Mouse (Mus musculus): ENCODE data around the gene Ly86. TPM values are rescaled to one million over a fixed set of nuclear protein-coding genes. Genes with fewer than 3 reads are reported as not detected.
A peak's percentile ranks its signal among the peaks of the same experiment; 100 is the strongest.

Gene Ly86
- polyA plus RNA-seq, 1 experiment from 2014 or later: 11.9 TPM

DNA sequence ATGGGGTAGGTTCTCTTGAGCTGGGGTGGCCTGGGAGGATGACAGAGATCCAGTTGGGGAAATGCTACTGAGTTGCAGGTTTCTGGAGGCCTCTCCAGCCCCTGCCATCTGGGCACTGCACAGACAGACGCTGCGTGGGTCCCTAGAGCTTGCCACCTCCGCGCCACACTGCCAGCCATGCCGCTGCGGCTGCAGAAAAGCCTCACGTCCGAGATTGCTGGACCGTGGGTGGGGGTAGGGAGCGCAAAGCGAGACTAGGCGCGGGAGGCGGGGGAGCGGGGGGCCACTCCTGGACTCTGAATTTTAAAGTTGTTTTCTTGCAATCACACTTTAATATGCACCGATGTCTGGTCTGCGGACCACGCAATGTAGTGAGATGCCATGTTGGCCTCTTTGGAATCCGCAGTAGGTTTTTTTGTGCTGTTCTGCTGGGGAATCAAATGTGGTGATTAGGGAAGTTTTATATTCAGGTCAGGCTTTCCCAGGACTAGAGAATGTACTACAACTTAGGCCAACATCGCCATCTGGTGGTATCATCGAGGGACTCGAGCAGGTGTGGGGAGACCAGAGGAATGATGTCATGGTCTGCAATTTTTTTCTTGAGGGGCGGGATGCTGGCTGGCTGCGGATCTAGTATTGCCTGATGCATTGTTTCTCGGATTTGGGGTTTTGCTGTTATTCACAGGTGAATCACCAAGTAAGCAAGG lies 32.6 kb upstream of the Ly86 start:
- DNase-seq (ENCODE audit: low spot score): peak; percentile 94
- no peaks in the 10 kb centered on the region for H3K9me3 ChIP-seq (ENCODE audit: control insufficient read depth, low read length)
- H3K4me1 ChIP-seq (replicated peaks; ENCODE audit: control insufficient read depth, insufficient read depth, low read length): no peaks in the 10 kb centered on the region
- H3K4me3 ChIP-seq (ENCODE audit: low read depth, low read length): peak overlapping the region; percentile 28
- H3K4me2 ChIP-seq (ENCODE audit: low read length): peak overlapping the region; percentile 56
- H3K27me3 ChIP-seq (replicated peaks; ENCODE audit: control insufficient read depth, insufficient read depth, low read length): peaks cover 3% of the 10 kb centered on the region; the same call in 1 of the 2 replicates
- H3K9ac ChIP-seq (ENCODE audit: low read length): peak overlapping the region; percentile 29
- no peak overlapping the region for H3K27ac ChIP-seq (ENCODE audit: low read depth)
- peak; percentile 95 for ATAC-seq (replicated peaks; ENCODE audit: low FRiP score, low TSS enrichment, low read depth)
- H3K36me3 ChIP-seq (ENCODE audit: control insufficient read depth, insufficient read depth, low read length): no peaks in the 10 kb centered on the region
- WGBS: 3% methylated on average over 25 of the region's 25 CpGs

DNA sequence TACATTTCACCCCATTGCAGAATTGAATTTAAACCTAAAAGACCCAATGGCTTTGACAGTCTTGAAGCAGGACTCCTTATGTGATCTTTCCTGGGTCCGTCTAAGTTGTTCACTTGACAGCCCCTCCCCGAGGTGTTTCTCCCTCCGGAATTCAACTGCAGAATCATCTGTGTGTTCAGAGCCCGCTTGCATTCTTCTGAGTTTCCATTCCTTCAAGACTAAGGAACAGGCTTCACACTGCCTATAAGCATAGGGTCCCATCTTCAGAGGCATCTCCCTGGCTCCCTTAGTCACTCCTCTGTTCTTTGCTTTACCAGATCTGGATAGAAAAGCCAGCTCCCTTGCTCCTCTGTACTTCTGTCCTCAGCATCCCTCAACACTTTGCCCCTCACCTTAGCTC lies 32.1 kb upstream of the Ly86 start:
- no peak overlapping the region for H3K9ac ChIP-seq (ENCODE audit: low read length)
- no peak overlapping the region for H3K4me2 ChIP-seq (ENCODE audit: low read length)
- H3K9me3 ChIP-seq (ENCODE audit: control insufficient read depth, low read length): no peaks in the 10 kb centered on the region
- H3K4me3 ChIP-seq (ENCODE audit: low read depth, low read length): no peak overlapping the region
- H3K27ac ChIP-seq (ENCODE audit: low read depth): no peak overlapping the region
- no peaks in the 10 kb centered on the region for H3K36me3 ChIP-seq (ENCODE audit: control insufficient read depth, insufficient read depth, low read length)
- H3K27me3 ChIP-seq (replicated peaks; ENCODE audit: control insufficient read depth, insufficient read depth, low read length): peaks cover 3% of the 10 kb centered on the region; the same call in 1 of the 2 replicates
- WGBS: 22% methylated on average over 4 of the region's 4 CpGs
- DNase-seq (ENCODE audit: low spot score) (no peak), ATAC-seq (replicated peaks; ENCODE audit: low FRiP score, low TSS enrichment, low read depth) (no peak)
- H3K4me1 ChIP-seq (replicated peaks; ENCODE audit: control insufficient read depth, insufficient read depth, low read length): no peaks in the 10 kb centered on the region

GRCm38 (mm10) chr13:37325504-37325903 lies 19.5 kb upstream of the Ly86 start:
- Histone ChIP-seq H3K9ac (ENCODE audit: low read length) (no peak overlapping the region), H3K36me3 (ENCODE audit: control insufficient read depth, insufficient read depth, low read length) (no peaks in the 10 kb centered on the region), H3K4me1 (replicated peaks; ENCODE audit: control insufficient read depth, insufficient read depth, low read length) (no peaks in the 10 kb centered on the region), H3K4me2 (ENCODE audit: low read length) (no peak overlapping the region), H3K9me3 (ENCODE audit: control insufficient read depth, low read length) (no peaks in the 10 kb centered on the region), H3K27me3 (replicated peaks; ENCODE audit: control insufficient read depth, insufficient read depth, low read length) (no peaks in the 10 kb centered on the region), H3K4me3 (ENCODE audit: low read depth, low read length) (no peak overlapping the region), H3K27ac (ENCODE audit: low read depth) (no peak overlapping the region)
- ATAC-seq (replicated peaks; ENCODE audit: low FRiP score, low TSS enrichment, low read depth) (no peak), DNase-seq (ENCODE audit: low spot score) (peak; percentile 56)
- 89% methylated on average over 3 of the region's 3 CpGs for WGBS

- no peak overlapping the region for H3K27ac ChIP-seq (ENCODE audit: low read depth)
- H3K4me1 ChIP-seq (replicated peaks; ENCODE audit: control insufficient read depth, insufficient read depth, low read length): no peaks in the 10 kb centered on the region
- no peaks in the 10 kb centered on the region for H3K36me3 ChIP-seq (ENCODE audit: control insufficient read depth, insufficient read depth, low read length)
- H3K27me3 ChIP-seq (replicated peaks; ENCODE audit: control insufficient read depth, insufficient read depth, low read length): no peaks in the 10 kb centered on the region
- ATAC-seq (replicated peaks; ENCODE audit: low FRiP score, low TSS enrichment, low read depth) (no peak), DNase-seq (ENCODE audit: low spot score) (no peak)
- no peak overlapping the region for H3K9ac ChIP-seq (ENCODE audit: low read length)
- H3K9me3 ChIP-seq (ENCODE audit: control insufficient read depth, low read length): no peaks in the 10 kb centered on the region
- H3K4me3 ChIP-seq (ENCODE audit: low read depth, low read length): no peak overlapping the region
- no peak overlapping the region for H3K4me2 ChIP-seq (ENCODE audit: low read length)
- WGBS: 75% methylated on average over 8 of the region's 8 CpGs
Measured at GRCm38 (mm10) chr13:37329747-37330146, 15.3 kb upstream of the Ly86 start.

DNA sequence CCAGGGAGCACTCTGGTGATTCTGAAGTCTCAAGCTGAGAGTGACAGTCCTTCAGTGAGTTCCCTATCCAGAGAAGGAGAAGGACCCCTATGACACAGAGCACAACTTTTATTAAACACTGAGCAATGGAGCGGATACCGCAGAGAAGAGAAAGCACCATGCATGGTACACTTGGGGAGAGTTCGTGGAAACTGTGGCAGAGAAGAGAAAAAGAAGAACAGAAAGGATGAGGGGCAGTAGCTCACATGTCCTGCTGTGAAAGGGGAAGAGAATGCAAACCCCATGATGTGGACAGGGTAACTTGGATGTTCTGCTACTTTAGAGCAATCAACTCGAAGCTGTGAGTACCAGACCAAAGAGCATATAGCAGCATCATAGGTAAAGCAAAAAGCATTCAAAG lies 14.0 kb upstream of the Ly86 start:
- H3K9me3 ChIP-seq (ENCODE audit: control insufficient read depth, low read length): no peaks in the 10 kb centered on the region
- no peaks in the 10 kb centered on the region for H3K4me1 ChIP-seq (replicated peaks; ENCODE audit: control insufficient read depth, insufficient read depth, low read length)
- no peak overlapping the region for H3K4me2 ChIP-seq (ENCODE audit: low read length)
- WGBS: 90% methylated on average over 4 of the region's 4 CpGs
- no peak for DNase-seq (ENCODE audit: low spot score)
- H3K4me3 ChIP-seq (ENCODE audit: low read depth, low read length): no peak overlapping the region
- H3K9ac ChIP-seq (ENCODE audit: low read length): no peak overlapping the region
- H3K27me3 ChIP-seq (replicated peaks; ENCODE audit: control insufficient read depth, insufficient read depth, low read length): no peaks in the 10 kb centered on the region
- H3K36me3 ChIP-seq (ENCODE audit: control insufficient read depth, insufficient read depth, low read length): no peaks in the 10 kb centered on the region
- ATAC-seq (replicated peaks; ENCODE audit: low FRiP score, low TSS enrichment, low read depth): no peak
- no peak overlapping the region for H3K27ac ChIP-seq (ENCODE audit: low read depth)

GRCm38 (mm10) chr13:37332779-37333543 lies 12.0 kb upstream of the Ly86 start:
- 73% methylated on average over 4 of the region's 4 CpGs for WGBS
- DNase-seq (ENCODE audit: low spot score) (peak; percentile 38), ATAC-seq (replicated peaks; ENCODE audit: low FRiP score, low TSS enrichment, low read depth) (no peak)
- Histone ChIP-seq H3K4me1 (replicated peaks; ENCODE audit: control insufficient read depth, insufficient read depth, low read length) (no peaks in the 10 kb centered on the region), H3K9ac (ENCODE audit: low read length) (no peak overlapping the region), H3K27me3 (replicated peaks; ENCODE audit: control insufficient read depth, insufficient read depth, low read length) (no peaks in the 10 kb centered on the region), H3K36me3 (ENCODE audit: control insufficient read depth, insufficient read depth, low read length) (no peaks in the 10 kb centered on the region), H3K9me3 (ENCODE audit: control insufficient read depth, low read length) (no peaks in the 10 kb centered on the region), H3K27ac (ENCODE audit: low read depth) (no peak overlapping the region), H3K4me2 (ENCODE audit: low read length) (no peak overlapping the region), H3K4me3 (ENCODE audit: low read depth, low read length) (no peak overlapping the region)

DNA sequence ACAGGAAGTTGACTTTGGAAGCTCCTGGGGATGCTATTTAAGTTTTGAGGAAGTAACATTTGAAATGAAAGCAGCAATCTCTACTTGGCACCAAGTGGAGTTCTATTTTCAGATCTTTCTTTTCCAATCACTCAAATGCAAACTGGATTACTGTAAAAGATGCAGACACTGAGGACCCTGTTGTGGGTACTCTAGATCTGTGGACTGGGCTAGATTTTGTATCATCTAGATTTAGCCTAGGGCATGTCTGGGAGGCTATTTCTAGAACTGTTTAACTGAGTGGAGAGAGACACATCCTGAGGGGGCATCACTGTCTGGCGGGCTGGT lies 11.5 kb upstream of the Ly86 start:
- Histone ChIP-seq H3K4me3 (ENCODE audit: low read depth, low read length) (no peak overlapping the region), H3K9me3 (ENCODE audit: control insufficient read depth, low read length) (no peaks in the 10 kb centered on the region), H3K27me3 (replicated peaks; ENCODE audit: control insufficient read depth, insufficient read depth, low read length) (no peaks in the 10 kb centered on the region), H3K9ac (ENCODE audit: low read length) (no peak overlapping the region), H3K36me3 (ENCODE audit: control insufficient read depth, insufficient read depth, low read length) (no peaks in the 10 kb centered on the region), H3K4me2 (ENCODE audit: low read length) (no peak overlapping the region), H3K4me1 (replicated peaks; ENCODE audit: control insufficient read depth, insufficient read depth, low read length) (no peaks in the 10 kb centered on the region), H3K27ac (ENCODE audit: low read depth) (no peak overlapping the region)
- ATAC-seq (replicated peaks; ENCODE audit: low FRiP score, low TSS enrichment, low read depth): no peak
- no peak for DNase-seq (ENCODE audit: low spot score)
- 70% methylated on average over 1 of the region's 1 CpGs for WGBS

DNA sequence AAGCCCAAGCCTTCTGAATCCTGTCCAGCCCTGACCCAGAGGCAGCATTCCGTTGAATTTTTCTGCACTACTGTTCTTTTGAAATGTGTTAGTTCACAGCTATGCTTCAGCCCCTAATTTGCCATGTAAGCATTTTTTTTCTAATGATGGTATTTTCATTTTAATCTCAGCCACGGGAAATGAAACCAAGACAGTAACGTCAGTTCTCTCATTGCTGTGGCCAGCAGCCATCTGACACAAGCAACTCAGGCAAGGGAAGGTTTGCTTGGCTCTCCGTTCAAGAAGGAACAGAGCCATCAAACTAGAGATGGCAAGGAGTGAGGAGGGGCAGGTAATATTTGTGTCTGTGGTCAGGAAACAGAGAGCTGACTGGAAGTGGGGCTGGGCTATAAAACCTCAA lies 7.7 kb upstream of the Ly86 start:
- H3K4me3 ChIP-seq (ENCODE audit: low read depth, low read length): no peak overlapping the region
- ATAC-seq (replicated peaks; ENCODE audit: low FRiP score, low TSS enrichment, low read depth): no peak

GRCm38 (mm10) chr13:37337871-37338270 lies 7.1 kb upstream of the Ly86 start:
- Histone ChIP-seq H3K9me3 (ENCODE audit: control insufficient read depth, low read length) (no peaks in the 10 kb centered on the region), H3K27ac (ENCODE audit: low read depth) (no peak overlapping the region), H3K4me3 (ENCODE audit: low read depth, low read length) (no peak overlapping the region), H3K4me1 (replicated peaks; ENCODE audit: control insufficient read depth, insufficient read depth, low read length) (no peaks in the 10 kb centered on the region), H3K4me2 (ENCODE audit: low read length) (no peak overlapping the region), H3K27me3 (replicated peaks; ENCODE audit: control insufficient read depth, insufficient read depth, low read length) (no peaks in the 10 kb centered on the region), H3K36me3 (ENCODE audit: control insufficient read depth, insufficient read depth, low read length) (no peaks in the 10 kb centered on the region), H3K9ac (ENCODE audit: low read length) (no peak overlapping the region)
- no peak for ATAC-seq (replicated peaks; ENCODE audit: low FRiP score, low TSS enrichment, low read depth)
- WGBS: 77% methylated on average over 7 of the region's 7 CpGs
- DNase-seq (ENCODE audit: low spot score): no peak

More for the DNA sequence above, 7.7 kb upstream of the Ly86 start:
- H3K9ac ChIP-seq (ENCODE audit: low read length): no peak overlapping the region
- H3K36me3 ChIP-seq (ENCODE audit: control insufficient read depth, insufficient read depth, low read length): no peaks in the 10 kb centered on the region
- DNase-seq (ENCODE audit: low spot score): no peak
- no peaks in the 10 kb centered on the region for H3K4me1 ChIP-seq (replicated peaks; ENCODE audit: control insufficient read depth, insufficient read depth, low read length)
- no peak overlapping the region for H3K4me2 ChIP-seq (ENCODE audit: low read length)
- no peaks in the 10 kb centered on the region for H3K9me3 ChIP-seq (ENCODE audit: control insufficient read depth, low read length)
- H3K27me3 ChIP-seq (replicated peaks; ENCODE audit: control insufficient read depth, insufficient read depth, low read length): no peaks in the 10 kb centered on the region
- H3K27ac ChIP-seq (ENCODE audit: low read depth): no peak overlapping the region
- WGBS: 76% methylated on average over 4 of the region's 4 CpGs

Data from intestine, embryonic 14.5 days (tissue).